Mouse (Mus musculus) liver, postnatal 0 days (tissue): ENCODE data around the gene Cdk7.

ENCODE experiments used
- CTCF ChIP-seq: sonication (generic); IDR thresholded peaks from 2 replicates; pipeline ENCODE4 v1.5.1; 2016; ENCODE audit warnings: antibody characterized with exemption, low read depth
- EP300 ChIP-seq: IDR thresholded peaks from 2 replicates; pipeline ENCODE4 v1.6.1; 2016; ENCODE audit warnings: antibody characterized with exemption, low read depth, mild to moderate bottlenecking

- TF ChIP-seq CTCF (no peak), EP300 (no peak)
Measured at GRCm38 (mm10) chr13:100730153-100730860, 432 bp downstream of the Cdk7 start.
